Mouse (Mus musculus) adrenal gland, postnatal 14 days (tissue): Measurements from ENCODE around the gene Rbl1. TPM values are rescaled to one million over a fixed set of nuclear protein-coding genes. Genes with fewer than 3 reads are reported as not detected.

Experiments used
- DNase-seq: peaks from one replicate; pipeline ENCODE4 v3.0.0; 2021; ENCODE audit warnings: mixed read lengths
- total RNA-seq: library from RNA; stranded (reverse); gene quantifications from 2 replicates; pipeline ENCODE4 v1.2.3, GENCODE M21; 2021

The Rbl1 gene
- total RNA-seq, 1 experiment from 2014 or later: 11.2 TPM

GRCm38 (mm10) chr2:157133769-157134478 lies 70.4 kb downstream of the Rbl1 start:
- DNase-seq: no peak

GRCm38 (mm10) chr2:157132686-157133540 lies 71.4 kb downstream of the Rbl1 start:
- no peak for DNase-seq

GRCm38 (mm10) chr2:157132086-157132485 lies 72.2 kb downstream of the Rbl1 start:
- DNase-seq: no peak

- DNase-seq: peak; percentile 45
These were observed 73.4 kb downstream of the Rbl1 start for GRCm38 (mm10) chr2:157130813-157131514.

- DNase-seq: no peak
These were observed 74.7 kb downstream of the Rbl1 start for GRCm38 (mm10) chr2:157129601-157130164.

- no peak for DNase-seq
These were observed 75.2 kb downstream of the Rbl1 start for GRCm38 (mm10) chr2:157129096-157129495.

- DNase-seq: peak; percentile 26
These were observed 76.3 kb downstream of the Rbl1 start for GRCm38 (mm10) chr2:157128072-157128471.

GRCm38 (mm10) chr2:157127370-157127769 lies 77.0 kb downstream of the Rbl1 start:
- DNase-seq: no peak

- no peak for DNase-seq
These were observed 79.1 kb downstream of the Rbl1 start for GRCm38 (mm10) chr2:157125246-157125645.

GRCm38 (mm10) chr2:157121766-157122165 lies 82.6 kb downstream of the Rbl1 start:
- DNase-seq: no peak

- no peak for DNase-seq
These were observed 85.3 kb downstream of the Rbl1 start for GRCm38 (mm10) chr2:157119075-157119474.

- DNase-seq: no peak
These were observed 85.8 kb downstream of the Rbl1 start for GRCm38 (mm10) chr2:157118556-157118955.

GRCm38 (mm10) chr2:157116964-157117363 lies 87.4 kb downstream of the Rbl1 start:
- DNase-seq: no peak

GRCm38 (mm10) chr2:157108236-157108635 lies 96.1 kb downstream of the Rbl1 start:
- no peak for DNase-seq

GRCm38 (mm10) chr2:157104454-157104853 lies 99.9 kb downstream of the Rbl1 start:
- no peak for DNase-seq

GRCm38 (mm10) chr2:157102256-157102655 lies 102.1 kb downstream of the Rbl1 start:
- no peak for DNase-seq

- no peak for DNase-seq
These were observed 102.7 kb downstream of the Rbl1 start for GRCm38 (mm10) chr2:157101650-157102049.

- no peak for DNase-seq
These were observed 104.1 kb downstream of the Rbl1 start for GRCm38 (mm10) chr2:157100319-157100605.

- no peak for DNase-seq
These were observed 104.6 kb downstream of the Rbl1 start for GRCm38 (mm10) chr2:157099532-157100318.
